Mouse (Mus musculus) activated CD4-positive, CD25-positive, alpha-beta regulatory T cell, adult 4 months (primary cell): ENCODE data around the gene Fmnl3. TPM values are rescaled to one million over a fixed set of nuclear protein-coding genes. Genes with fewer than 3 reads are reported as not detected.

ENCODE experiments used
- ATAC-seq: one replicate; pipeline ENCODE4 v1.8.0; 2017
- polyA plus RNA-seq, 2 experiments: library from polyadenylated mRNA; unstranded; fragments of 100-300 nt; shearing (Covaris generic); gene quantifications; one replicate each; pipeline ENCODE4 v1.2.1; 2017

Gene Fmnl3
- 1 to 10 TPM; 6.1 to 9.0 TPM for polyA plus RNA-seq

- peak; percentile 96 for ATAC-seq
Observed at GRCm38 (mm10) chr15:99370259-99370691, at the start of gene Fmnl3. Fmnl3 (minus strand) TSS chr15:99370482.

- no peak for ATAC-seq
Observed at GRCm38 (mm10) chr15:99417692-99418271, 47.5 kb upstream of the Fmnl3 start.

GRCm38 (mm10) chr15:99416957-99417356 is 46.7 kb upstream of the Fmnl3 start:
- no peak for ATAC-seq

DNA sequence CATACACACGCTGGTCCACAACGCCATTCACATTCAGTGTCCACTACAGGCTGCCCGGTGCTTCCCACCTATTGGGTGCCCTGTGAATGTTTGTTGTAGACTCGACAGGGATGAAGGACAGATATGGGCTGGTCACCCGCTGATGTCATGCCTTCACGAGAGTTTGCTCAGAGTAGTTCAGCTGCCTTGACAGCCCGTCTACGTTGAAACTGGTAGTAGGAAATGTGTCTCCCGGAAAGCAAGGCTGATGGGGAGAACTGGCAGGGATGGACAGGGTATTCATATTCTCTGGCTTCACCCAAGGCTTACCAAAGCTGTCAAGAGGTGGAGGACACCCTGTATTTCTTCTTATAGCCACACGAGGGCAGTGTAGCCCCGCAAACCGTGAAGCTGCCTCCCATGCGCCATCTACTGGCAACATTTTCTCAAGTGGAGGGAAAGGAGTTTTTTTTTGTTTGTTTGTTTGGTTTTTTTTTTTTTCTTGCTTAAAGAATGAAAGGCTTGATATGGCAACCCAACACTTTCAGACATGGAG is 46.1 kb upstream of the Fmnl3 start:
- peak; percentile 52 for ATAC-seq

GRCm38 (mm10) chr15:99415793-99416192 is 45.5 kb upstream of the Fmnl3 start:
- no peak for ATAC-seq

GRCm38 (mm10) chr15:99411747-99412146 is 41.5 kb upstream of the Fmnl3 start:
- no peak for ATAC-seq

- ATAC-seq, result no peak
Observed at GRCm38 (mm10) chr15:99408845-99409244, 38.6 kb upstream of the Fmnl3 start.

DNA sequence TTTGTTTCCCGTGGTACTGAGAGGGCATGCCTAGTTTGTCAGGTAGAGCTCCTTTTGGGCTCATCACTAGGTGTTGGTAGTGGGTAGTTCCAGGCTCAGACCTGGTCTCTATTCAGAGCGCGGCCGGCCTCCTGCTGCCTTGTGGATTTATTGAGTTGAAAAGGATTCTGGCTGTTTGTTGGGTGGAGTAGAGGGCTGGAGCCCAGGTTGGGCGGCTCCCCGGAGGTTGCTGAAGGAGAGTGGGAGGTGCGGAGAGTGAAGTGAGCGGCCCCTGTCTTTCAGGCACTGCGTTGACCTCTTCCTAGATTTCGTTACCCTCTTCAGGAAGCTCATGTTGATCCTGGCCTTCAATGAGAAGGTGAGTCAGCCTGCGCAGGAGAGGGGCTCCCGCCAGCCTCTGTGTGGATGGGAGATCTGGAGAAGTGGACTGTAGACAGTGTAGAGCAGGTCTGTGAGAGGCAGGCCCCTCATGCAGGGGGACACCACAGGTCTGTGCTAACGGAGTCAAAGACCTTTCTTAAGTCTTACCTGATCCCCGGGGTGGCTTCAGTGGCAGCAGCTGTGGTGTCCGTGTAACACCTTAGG is 36.8 kb upstream of the Fmnl3 start:
- ATAC-seq, result no peak

DNA sequence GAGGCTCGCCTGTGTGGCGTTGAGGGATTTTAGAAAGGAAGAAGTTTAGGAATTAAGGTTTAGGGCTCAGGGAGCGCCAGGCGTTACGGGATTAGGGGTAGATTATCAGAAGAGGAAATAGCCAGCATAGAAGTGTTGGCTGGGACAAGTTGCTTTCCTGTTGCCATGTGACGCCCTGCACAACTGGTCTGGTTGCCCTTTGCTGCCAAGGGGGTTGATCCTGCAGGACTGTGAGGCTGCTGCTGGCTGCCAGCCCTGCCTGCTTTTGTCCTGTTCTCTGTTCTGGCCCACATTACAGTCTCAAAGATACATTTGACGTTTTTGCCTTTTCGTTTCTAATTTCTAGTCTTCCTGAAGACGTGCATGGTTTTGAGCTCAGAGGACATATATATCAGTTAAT is 34.9 kb upstream of the Fmnl3 start:
- ATAC-seq, result no peak

GRCm38 (mm10) chr15:99403159-99403889 is 33.0 kb upstream of the Fmnl3 start:
- ATAC-seq, result no peak

GRCm38 (mm10) chr15:99400602-99401001 is 30.3 kb upstream of the Fmnl3 start:
- no peak for ATAC-seq

DNA sequence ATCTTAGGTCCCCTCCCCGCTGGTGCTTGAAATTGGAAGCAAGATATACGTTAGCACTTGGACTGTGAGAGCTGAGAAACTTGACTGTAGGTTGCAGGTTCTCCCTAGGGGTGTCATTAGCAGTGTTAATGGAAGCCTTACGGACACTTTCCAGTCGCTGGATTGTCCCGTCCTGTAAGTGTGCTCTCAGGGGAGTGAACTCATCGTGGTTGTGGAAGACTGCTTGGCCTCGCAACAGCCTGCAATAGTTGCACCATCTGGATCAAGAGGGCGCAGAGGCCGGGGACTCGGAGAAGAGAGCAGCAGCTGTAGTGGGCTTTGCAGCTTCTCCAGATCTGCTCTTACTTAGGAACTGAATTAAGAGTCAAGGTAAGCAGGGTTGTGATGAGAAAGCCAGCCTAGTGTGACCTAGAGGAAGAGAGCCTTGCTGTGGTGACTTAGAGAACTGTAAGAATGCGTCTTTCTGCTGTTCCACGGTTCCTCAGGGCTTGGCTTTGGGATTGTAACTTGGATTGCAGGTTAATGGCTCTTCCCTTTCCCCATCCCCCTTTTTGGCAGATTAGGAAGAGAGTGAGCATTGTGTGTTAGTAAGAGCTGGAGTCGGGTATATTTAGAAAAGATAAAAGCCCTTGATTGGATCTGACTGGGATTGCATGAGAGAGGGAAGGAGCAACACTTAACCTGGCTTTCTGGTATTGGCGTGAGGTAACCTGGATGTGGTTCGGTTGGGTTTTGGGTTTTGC is 29.4 kb upstream of the Fmnl3 start:
- ATAC-seq, result no peak

- no peak for ATAC-seq
Observed at GRCm38 (mm10) chr15:99397622-99398021, 27.3 kb upstream of the Fmnl3 start.

DNA sequence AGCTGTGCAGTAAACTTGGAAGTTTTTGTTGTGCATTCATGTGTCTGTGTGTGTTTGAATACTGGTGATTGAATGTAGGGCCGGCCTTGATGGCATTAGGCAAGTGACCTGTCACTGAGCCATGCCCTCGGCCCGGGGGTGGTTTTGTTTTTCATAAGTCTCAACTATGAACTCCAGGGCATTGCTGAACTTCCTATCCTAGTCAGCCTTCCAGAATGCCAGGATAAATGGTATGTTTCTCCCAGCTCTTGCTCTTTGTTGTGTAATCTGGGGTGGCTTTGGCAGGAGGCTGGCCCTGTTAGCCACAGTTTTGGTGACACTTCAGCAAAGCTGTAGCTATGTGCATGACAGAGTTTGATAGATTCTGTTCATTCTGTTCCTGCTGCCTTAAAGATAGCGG is 26.6 kb upstream of the Fmnl3 start:
- ATAC-seq, result no peak

- ATAC-seq, result no peak
Observed at GRCm38 (mm10) chr15:99396462-99396861, 26.2 kb upstream of the Fmnl3 start.

DNA sequence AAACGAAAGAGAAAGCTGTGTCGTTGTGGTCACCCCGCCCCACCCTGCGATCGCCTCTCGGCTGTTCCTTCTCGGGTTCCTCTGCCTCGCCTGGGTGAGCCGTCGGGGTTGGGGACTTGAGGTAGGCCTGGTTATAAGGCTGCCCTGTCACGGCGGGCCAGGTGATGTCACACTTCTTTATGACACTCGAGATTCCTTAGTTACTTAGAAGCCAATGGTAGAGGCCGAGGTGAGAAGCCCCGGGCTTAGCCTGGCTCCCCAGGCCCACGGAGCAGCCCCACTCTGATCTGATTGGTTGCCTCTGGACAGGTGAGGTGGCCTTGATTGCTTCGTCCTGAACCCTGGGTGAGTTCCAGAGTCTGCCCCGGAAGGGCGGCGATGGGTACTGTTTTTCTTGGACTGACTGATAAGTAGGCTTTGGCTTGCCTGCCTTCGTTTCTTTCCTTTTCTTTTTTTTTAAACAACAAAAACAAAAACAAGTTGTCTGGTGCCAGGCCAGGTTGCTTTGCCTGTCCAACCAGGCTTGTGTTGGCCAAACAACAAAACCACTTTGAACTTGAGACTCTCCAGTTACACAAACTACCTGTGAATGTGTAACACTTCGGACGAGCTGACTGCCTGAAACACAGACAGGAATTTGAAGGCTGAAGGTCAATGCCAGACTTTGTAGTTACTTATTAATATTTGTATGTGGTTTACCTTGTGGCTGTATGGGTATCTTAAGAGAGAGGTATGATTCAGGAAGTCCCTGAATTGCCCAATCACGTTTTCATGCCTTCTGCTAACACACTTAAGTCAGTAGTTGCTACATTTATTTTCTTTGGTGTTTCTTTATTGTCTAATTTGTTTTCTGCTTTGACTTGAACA is 23.3 kb upstream of the Fmnl3 start:
- peak; percentile 60 for ATAC-seq

- peak; percentile 94 for ATAC-seq
Observed at GRCm38 (mm10) chr15:99392486-99393385, 22.5 kb upstream of the Fmnl3 start, which contains the start of gene Tmbim6. Tmbim6 (plus strand) TSS chr15:99392882.

DNA sequence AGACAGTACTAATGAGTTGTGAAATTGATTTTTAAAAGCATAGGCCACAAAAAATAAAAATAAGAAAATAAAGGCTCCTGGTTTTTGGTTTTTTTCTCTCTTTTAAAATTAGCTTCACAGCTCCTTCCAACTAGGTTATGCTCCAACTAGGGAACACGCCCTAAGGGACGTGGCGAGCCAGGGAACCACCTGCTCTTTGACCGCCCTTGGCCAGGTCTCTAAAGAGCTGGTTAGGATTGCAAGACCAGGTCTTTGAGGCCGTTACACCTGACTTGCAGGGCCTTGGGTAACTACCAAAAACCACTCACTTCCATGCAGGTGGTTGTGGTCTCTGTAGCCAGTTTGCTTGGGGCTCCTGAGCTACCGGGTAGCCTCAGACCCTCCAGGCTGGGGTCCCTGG is 21.7 kb upstream of the Fmnl3 start:
- no peak for ATAC-seq

- no peak for ATAC-seq
Observed at GRCm38 (mm10) chr15:99390472-99391401, 20.5 kb upstream of the Fmnl3 start.

DNA sequence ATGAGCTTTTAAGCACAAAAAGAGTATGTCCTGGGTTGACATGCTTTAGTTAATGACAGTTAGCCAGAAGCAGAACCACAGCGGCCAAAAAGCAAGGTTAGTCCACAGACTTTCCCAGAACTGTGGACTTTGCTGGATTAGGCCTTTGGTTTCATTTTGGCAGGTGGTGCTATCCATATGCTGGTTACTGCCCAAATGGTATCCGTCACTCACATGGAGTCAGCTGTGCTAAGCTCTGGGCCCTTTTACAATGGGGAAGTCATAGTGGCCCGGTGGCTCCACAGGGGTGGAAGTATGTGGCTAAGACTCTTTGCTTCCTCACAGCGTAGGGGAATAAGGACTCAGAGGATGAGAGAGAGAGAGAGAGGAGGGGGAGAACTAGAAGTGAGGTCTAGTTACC is 17.7 kb upstream of the Fmnl3 start:
- no peak for ATAC-seq
